Mouse (Mus musculus): ENCODE results near the gene Fam129a. TPM values are rescaled to one million over a fixed set of nuclear protein-coding genes. Genes with fewer than 3 reads are reported as not detected.

The Fam129a gene
- polyA plus RNA-seq, 1 experiment = 6.4 TPM

DNA sequence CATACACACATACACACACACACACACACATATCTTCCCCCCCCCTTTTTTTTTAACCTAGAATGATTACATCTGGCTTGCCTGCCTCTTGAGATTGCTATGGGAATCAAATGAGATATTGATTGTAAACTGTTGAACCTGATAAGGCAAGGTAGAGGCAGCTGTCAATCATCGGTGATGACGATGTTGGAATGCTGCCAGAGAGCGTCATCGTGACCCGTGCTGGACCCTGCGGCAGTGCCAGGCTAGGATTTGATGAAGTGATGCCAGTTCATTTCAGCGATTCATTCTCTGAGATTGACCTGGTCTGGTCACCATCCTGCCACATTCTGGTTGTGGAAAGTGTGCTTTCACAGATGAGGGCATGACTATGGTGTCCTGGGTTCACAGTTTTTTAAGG is 108.2 kb downstream of the Fam129a start:
- DNase-seq = no peak
- H3K27me3 ChIP-seq (ENCODE audit: control insufficient read depth, insufficient read depth, low read length) = no peaks in the 10 kb centered on the region
- TF ChIP-seq POLR2A (IDR thresholded peaks at IDR 0.05; ENCODE audit: control insufficient read depth, extremely low read depth, insufficient read depth, low read length, poor library complexity) (no peak), CTCF (IDR thresholded peaks at IDR 0.05; ENCODE audit: borderline replicate concordance, control insufficient read depth, extremely low read depth, insufficient read depth, low read length, poor library complexity) (no peak)
- no peak overlapping the region for H3K4me3 ChIP-seq (ENCODE audit: control insufficient read depth, insufficient read depth, low read length)
- peaks cover under 1% of the 10 kb centered on the region; the same call in 1 of the 2 replicates for H3K4me1 ChIP-seq (replicated peaks; ENCODE audit: control insufficient read depth, insufficient read depth, low read length)
- no peak overlapping the region for H3K27ac ChIP-seq (ENCODE audit: control insufficient read depth, insufficient read depth, low read length)
- WGBS = 97% methylated on average over 7 of the region's 7 CpGs
- H3K36me3 ChIP-seq (ENCODE audit: control insufficient read depth, insufficient read depth, low read length) = no peaks in the 10 kb centered on the region

DNA sequence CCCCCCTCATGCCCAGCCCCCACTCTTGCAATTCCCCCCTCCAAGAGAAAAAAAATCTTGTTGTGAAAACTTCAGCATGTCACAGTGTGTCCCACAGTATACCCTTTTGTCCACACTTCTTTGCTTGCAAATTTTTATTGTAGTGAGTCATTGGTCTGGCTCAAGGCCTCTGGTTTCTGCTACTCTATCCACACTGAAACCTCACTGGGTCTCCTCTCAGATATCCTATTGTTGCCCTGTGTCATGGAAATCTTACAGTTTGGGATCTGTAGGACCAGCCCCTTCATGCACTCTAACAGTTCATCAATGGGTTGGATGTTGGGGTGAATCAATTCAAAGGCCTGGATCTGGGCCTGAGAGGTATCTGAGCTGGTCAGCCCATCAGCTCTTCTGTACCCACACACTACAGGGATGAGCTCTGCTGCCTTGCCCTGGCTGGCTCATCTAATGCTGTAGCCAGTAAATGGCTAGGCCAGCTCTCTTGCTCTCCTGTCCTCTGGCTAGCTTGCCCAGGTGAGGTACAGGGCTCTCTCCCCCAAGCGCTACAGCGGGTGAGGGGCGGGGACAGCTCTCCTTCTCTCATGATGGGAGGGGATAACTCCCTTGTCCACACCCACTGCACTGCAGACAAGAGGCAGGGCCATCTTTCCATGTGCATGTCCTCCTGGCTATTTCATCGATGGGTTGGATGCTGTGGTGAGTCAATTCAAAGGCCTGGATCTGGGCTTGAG is 109.1 kb downstream of the Fam129a start:
- 94% methylated on average over 4 of the region's 4 CpGs for WGBS

DNA sequence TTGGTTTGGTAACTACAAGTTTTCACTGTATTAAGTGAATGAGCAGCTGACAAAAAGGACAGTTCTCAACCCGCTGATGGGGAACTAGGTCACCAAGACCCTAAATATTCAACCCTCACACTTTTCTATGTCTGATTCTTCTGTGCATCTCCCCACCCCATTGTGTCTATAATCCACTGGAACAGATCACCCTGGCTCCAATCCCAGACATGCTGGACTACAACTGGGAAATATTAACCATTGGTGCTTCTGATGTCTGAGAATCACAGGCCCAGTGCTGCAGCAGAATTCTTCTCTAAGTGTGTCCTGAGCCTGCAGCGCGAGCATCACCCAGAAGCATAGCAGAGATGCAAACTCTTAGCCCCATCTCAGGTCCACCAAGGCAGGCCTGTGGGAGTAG is 110.0 kb downstream of the Fam129a start:
- no peak for DNase-seq
- no peak overlapping the region for H3K27ac ChIP-seq (ENCODE audit: control insufficient read depth, insufficient read depth, low read length)
- no peaks in the 10 kb centered on the region for H3K27me3 ChIP-seq (ENCODE audit: control insufficient read depth, insufficient read depth, low read length)
- peaks cover 6% of the 10 kb centered on the region; the same call in 1 of the 2 replicates for H3K4me1 ChIP-seq (replicated peaks; ENCODE audit: control insufficient read depth, insufficient read depth, low read length)
- H3K4me3 ChIP-seq (ENCODE audit: control insufficient read depth, insufficient read depth, low read length) = no peak overlapping the region
- no peaks in the 10 kb centered on the region for H3K36me3 ChIP-seq (ENCODE audit: control insufficient read depth, insufficient read depth, low read length)
- no peak for TF ChIP-seq CTCF (IDR thresholded peaks at IDR 0.05; ENCODE audit: borderline replicate concordance, control insufficient read depth, extremely low read depth, insufficient read depth, low read length, poor library complexity)
- TF ChIP-seq POLR2A (IDR thresholded peaks at IDR 0.05; ENCODE audit: control insufficient read depth, extremely low read depth, insufficient read depth, low read length, poor library complexity) = no peak
- WGBS = 98% methylated on average over 3 of the region's 3 CpGs

More for the DNA sequence above, 109.1 kb downstream of the Fam129a start:
- no peak for TF ChIP-seq POLR2A (IDR thresholded peaks at IDR 0.05; ENCODE audit: control insufficient read depth, extremely low read depth, insufficient read depth, low read length, poor library complexity)
- no peak for TF ChIP-seq CTCF (IDR thresholded peaks at IDR 0.05; ENCODE audit: borderline replicate concordance, control insufficient read depth, extremely low read depth, insufficient read depth, low read length, poor library complexity)
- no peak for DNase-seq
- Histone ChIP-seq H3K4me3 (ENCODE audit: control insufficient read depth, insufficient read depth, low read length) (no peak overlapping the region), H3K4me1 (replicated peaks; ENCODE audit: control insufficient read depth, insufficient read depth, low read length) (peaks cover 6% of the 10 kb centered on the region; the same call in 1 of the 2 replicates), H3K27me3 (ENCODE audit: control insufficient read depth, insufficient read depth, low read length) (no peaks in the 10 kb centered on the region), H3K36me3 (ENCODE audit: control insufficient read depth, insufficient read depth, low read length) (no peaks in the 10 kb centered on the region), H3K27ac (ENCODE audit: control insufficient read depth, insufficient read depth, low read length) (no peak overlapping the region)

DNA sequence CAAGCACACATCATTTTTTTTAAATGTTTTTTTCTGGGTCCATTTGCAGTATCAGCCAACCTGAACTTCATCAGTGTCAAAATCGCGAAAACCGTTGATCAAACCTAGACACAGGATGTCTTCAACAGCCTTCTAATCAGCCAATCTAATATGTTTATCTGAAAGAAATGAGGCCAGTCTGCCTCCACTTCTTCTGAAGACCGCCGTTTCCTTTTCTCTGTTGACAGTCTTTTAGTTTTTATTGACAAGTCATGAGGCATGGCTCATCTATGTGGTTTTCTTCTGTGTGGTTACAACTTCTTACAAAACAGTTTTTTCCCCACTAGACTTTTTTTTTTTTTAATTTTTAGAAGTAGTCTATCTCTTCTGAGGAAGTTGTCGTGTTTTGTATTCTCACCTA is 111.9 kb downstream of the Fam129a start:
- Histone ChIP-seq H3K4me3 (ENCODE audit: control insufficient read depth, insufficient read depth, low read length) (no peak overlapping the region), H3K27ac (ENCODE audit: control insufficient read depth, insufficient read depth, low read length) (no peak overlapping the region), H3K27me3 (ENCODE audit: control insufficient read depth, insufficient read depth, low read length) (no peaks in the 10 kb centered on the region), H3K36me3 (ENCODE audit: control insufficient read depth, insufficient read depth, low read length) (no peaks in the 10 kb centered on the region), H3K4me1 (replicated peaks; ENCODE audit: control insufficient read depth, insufficient read depth, low read length) (peaks cover 6% of the 10 kb centered on the region; the same call in 1 of the 2 replicates)
- whole genome bisulfite sequencing = 6% methylated on average over 6 of the region's 6 CpGs
- no peak for TF ChIP-seq POLR2A (IDR thresholded peaks at IDR 0.05; ENCODE audit: control insufficient read depth, extremely low read depth, insufficient read depth, low read length, poor library complexity)
- TF ChIP-seq CTCF (IDR thresholded peaks at IDR 0.05; ENCODE audit: borderline replicate concordance, control insufficient read depth, extremely low read depth, insufficient read depth, low read length, poor library complexity) = no peak
- DNase-seq = no peak

DNA sequence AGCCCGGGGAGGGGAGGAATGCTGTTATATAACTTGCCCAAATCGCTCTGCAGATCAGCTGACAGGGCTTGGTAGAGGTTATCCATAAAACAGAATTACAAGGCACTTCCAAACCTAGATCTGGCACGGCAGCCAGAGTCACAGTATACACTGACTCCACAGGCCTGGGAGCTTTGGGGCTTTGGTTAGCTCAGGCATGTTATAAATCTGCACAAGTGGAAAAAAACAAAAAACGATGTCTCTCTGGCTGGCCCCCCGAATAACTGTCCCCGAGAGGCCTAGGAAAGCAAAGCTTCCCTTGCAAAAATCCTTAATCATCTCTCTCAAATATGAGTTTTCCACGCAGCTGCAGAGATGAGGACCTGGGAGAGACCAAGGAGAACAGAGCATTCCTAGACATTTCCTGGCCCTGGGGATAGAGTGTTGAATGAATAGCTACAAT is 113.5 kb downstream of the Fam129a start:
- Histone ChIP-seq H3K4me3 (ENCODE audit: control insufficient read depth, insufficient read depth, low read length) (no peak overlapping the region), H3K36me3 (ENCODE audit: control insufficient read depth, insufficient read depth, low read length) (no peaks in the 10 kb centered on the region), H3K4me1 (replicated peaks; ENCODE audit: control insufficient read depth, insufficient read depth, low read length) (peaks cover 10% of the 10 kb centered on the region; the same call in 1 of the 2 replicates), H3K27me3 (ENCODE audit: control insufficient read depth, insufficient read depth, low read length) (no peaks in the 10 kb centered on the region), H3K27ac (ENCODE audit: control insufficient read depth, insufficient read depth, low read length) (no peak overlapping the region)
- 84% methylated on average over 7 of the region's 7 CpGs for WGBS
- no peak for DNase-seq
- TF ChIP-seq CTCF (IDR thresholded peaks at IDR 0.05; ENCODE audit: borderline replicate concordance, control insufficient read depth, extremely low read depth, insufficient read depth, low read length, poor library complexity) = no peak
- TF ChIP-seq POLR2A (IDR thresholded peaks at IDR 0.05; ENCODE audit: control insufficient read depth, extremely low read depth, insufficient read depth, low read length, poor library complexity) = no peak

DNA sequence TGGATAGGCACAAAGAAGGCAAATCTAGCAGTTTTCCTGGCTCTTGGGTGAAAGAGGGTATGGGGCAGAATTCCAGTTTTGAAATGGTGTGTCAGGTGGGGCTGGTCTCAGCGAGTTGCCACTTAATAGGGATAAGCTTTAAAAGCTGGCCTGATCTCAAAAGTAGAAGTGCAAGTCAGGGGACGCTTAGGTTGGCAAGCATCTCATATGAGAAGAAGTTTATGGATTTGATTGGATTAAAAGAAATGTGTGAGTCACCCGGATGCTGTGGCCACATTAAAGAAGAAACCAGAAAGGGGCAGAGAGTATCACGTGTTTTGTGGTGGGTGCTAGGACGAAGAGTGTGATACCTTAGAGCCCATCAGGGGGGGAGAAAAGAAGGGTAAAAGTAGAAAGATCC is 114.0 kb downstream of the Fam129a start:
- DNase-seq = no peak
- TF ChIP-seq POLR2A (IDR thresholded peaks at IDR 0.05; ENCODE audit: control insufficient read depth, extremely low read depth, insufficient read depth, low read length, poor library complexity) (no peak), CTCF (IDR thresholded peaks at IDR 0.05; ENCODE audit: borderline replicate concordance, control insufficient read depth, extremely low read depth, insufficient read depth, low read length, poor library complexity) (no peak)
- H3K27me3 ChIP-seq (ENCODE audit: control insufficient read depth, insufficient read depth, low read length) = no peaks in the 10 kb centered on the region
- 12% methylated on average over 5 of the region's 5 CpGs for WGBS
- no peak overlapping the region for H3K4me3 ChIP-seq (ENCODE audit: control insufficient read depth, insufficient read depth, low read length)
- no peaks in the 10 kb centered on the region for H3K36me3 ChIP-seq (ENCODE audit: control insufficient read depth, insufficient read depth, low read length)
- no peak overlapping the region for H3K27ac ChIP-seq (ENCODE audit: control insufficient read depth, insufficient read depth, low read length)
- peaks cover 10% of the 10 kb centered on the region; the same call in 1 of the 2 replicates for H3K4me1 ChIP-seq (replicated peaks; ENCODE audit: control insufficient read depth, insufficient read depth, low read length)

Measured in thymus, adult 2 months (tissue).